Mouse (Mus musculus): ENCODE data around the gene Calr. TPM values are rescaled to one million over a fixed set of nuclear protein-coding genes. Genes with fewer than 3 reads are reported as not detected.
A peak's percentile ranks its signal among the peaks of the same experiment; 100 is the strongest.

Gene Calr
- polyA plus RNA-seq, 1 experiment from 2014 or later, result 944 TPM

DNA sequence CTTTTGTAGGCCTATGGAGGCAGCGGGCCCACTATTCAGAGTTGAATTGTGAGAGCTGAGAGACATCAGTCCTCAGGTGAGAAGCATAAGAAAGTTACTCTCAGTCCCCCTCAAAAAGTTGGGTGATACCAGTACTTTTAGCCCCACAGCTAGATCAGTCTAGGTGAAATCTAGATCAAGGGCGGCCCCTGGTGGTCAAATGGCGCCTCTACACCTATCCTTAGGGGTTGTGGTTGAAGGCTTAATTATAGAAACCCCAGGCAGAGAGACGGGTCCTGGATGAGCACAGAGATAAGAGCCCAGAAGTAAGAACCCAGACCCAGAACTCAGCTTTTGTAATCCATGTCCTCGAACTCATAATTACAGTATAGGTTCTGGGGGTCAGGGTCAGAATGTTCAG is 33.7 kb downstream of the Calr start:
- Histone ChIP-seq H3K9ac (no peak overlapping the region), H3K4me3 (no peak overlapping the region), H3K4me2 (replicated peaks) (no peak overlapping the region), H3K4me1 (peaks cover 16% of the 10 kb centered on the region), H3K9me3 (no peaks in the 10 kb centered on the region), H3K27me3 (peaks cover 53% of the 10 kb centered on the region), H3K36me3 (no peaks in the 10 kb centered on the region), H3K27ac (no peak overlapping the region)
- WGBS, result under 1% methylated on average over 5 of the region's 5 CpGs
- ATAC-seq (ENCODE audit: insufficient number of reproducible peaks, insufficient read depth, low FRiP score, low TSS enrichment), result no peak

DNA sequence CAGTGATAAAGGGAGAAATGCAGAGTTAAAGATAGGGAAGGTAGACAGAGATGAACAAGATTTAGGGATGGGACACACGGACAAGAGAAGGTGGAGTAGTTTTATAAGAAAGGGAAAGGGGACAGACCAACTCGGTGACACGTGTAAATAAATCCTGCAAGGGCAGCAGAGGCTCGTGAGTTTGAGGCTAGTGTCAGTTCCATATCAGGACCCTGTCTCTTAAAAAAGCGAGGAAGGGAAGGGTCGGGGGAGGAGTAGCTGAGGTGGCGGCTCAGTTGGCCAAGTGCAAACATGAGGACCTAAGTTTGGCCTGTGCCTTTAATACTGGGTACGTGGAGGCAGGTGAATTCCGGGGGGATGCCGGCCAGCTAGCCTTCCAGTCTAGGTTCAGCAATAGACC is 35.4 kb downstream of the Calr start:
- Histone ChIP-seq H3K4me2 (replicated peaks) (peak overlapping the region; percentile 57), H3K4me3 (peak overlapping the region; percentile 30), H3K9me3 (no peaks in the 10 kb centered on the region), H3K9ac (0 out of 2 replicates have a peak overlapping the region, but pooled peaks have one; percentile 7), H3K27ac (no peak overlapping the region), H3K4me1 (peaks cover 16% of the 10 kb centered on the region), H3K27me3 (peaks cover 63% of the 10 kb centered on the region), H3K36me3 (no peaks in the 10 kb centered on the region)
- ATAC-seq (ENCODE audit: insufficient number of reproducible peaks, insufficient read depth, low FRiP score, low TSS enrichment), result no peak
- 26% methylated on average over 10 of the region's 10 CpGs for WGBS

DNA sequence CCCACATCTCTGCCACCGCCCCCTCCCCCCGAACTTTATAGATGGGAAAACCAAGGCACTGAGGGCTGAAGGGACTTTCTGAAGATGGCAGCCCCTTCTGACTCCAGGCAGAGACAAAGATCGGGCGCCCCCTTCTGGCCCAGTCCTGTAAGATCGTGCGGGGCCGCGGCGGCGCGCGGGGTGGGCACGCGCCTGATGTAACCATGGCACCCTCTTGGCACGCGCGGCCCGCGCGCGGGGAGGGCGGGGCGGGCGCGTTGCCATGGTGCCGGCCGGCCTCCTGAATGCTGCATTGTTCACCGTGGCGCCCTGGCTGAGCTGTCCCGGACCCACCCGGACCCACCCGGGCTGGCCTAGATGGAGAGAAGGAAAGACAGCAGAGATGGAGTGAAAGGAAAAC is 35.8 kb downstream of the Calr start:
- Histone ChIP-seq H3K4me1 (peaks cover 16% of the 10 kb centered on the region), H3K4me3 (peak overlapping the region; percentile 30), H3K27me3 (peaks cover 63% of the 10 kb centered on the region), H3K27ac (no peak overlapping the region), H3K4me2 (replicated peaks) (peak overlapping the region; percentile 57), H3K36me3 (no peaks in the 10 kb centered on the region), H3K9me3 (no peaks in the 10 kb centered on the region), H3K9ac (peak overlapping the region; percentile 7; the same call in 1 of the 2 replicates)
- peak; percentile 71; the same call in 1 of the 2 replicates for ATAC-seq (ENCODE audit: insufficient number of reproducible peaks, insufficient read depth, low FRiP score, low TSS enrichment)
- under 1% methylated on average over 32 of the region's 32 CpGs for WGBS

DNA sequence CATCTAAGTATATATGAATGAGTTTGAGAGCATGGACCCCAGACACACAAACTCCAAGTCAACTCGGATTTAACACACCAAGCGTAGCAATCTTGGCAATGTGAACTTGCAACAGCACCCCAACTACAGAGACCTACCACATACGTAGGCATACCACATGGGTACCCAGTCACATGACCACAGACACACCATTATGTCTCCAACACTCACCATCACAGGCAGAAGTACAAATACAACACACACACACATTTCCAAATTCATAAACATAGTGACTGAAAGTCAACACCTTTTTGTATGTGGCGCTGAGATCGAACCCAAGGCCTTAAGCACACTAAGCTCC is 36.8 kb downstream of the Calr start:
- Histone ChIP-seq H3K4me3 (no peak overlapping the region), H3K4me1 (peaks cover 10% of the 10 kb centered on the region; the same call in 1 of the 2 replicates), H3K9me3 (no peaks in the 10 kb centered on the region), H3K36me3 (no peaks in the 10 kb centered on the region), H3K27me3 (peaks cover 69% of the 10 kb centered on the region), H3K9ac (no peak overlapping the region), H3K4me2 (replicated peaks) (no peak overlapping the region), H3K27ac (no peak overlapping the region)
- no peak for ATAC-seq (ENCODE audit: insufficient number of reproducible peaks, insufficient read depth, low FRiP score, low TSS enrichment)
- WGBS, result 79% methylated on average over 5 of the region's 5 CpGs

DNA sequence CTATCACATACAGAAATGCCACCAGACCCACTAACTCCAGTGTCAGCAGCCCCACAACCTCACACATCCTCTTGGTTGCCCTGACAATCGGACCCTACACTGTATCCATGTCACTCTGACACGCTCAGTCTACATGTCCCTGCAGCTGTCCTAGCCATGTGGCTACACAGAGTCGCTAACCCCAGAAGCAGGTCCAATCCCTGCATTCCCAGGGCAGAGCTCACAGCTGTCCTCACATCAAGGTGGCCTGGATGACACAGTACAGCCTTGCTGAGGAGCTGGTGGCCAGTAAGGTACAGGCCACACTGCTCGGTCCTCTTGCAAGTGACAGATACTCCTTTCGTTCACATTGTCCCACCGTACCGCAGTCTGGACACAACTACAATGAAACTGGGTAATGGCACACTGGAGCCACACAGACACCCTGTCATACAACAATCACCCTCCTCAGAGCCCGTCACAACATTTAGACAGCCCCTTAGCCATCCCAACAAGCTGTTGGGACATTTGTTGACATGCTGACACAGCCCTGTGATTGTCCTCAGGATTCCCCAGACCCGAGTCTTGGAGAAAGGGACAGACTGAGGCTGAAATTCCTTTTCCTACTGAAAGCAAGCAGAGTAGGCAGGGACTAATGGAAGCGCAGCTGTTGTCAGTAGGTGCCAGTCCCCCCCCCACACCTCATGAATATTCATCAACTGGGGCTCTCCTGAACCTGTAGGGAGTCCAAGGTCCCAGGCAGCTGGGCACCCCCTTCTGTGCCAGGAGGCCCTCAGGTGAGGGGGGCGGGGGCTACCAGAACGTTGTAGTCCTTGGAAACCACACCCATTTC is 37.4 kb downstream of the Calr start:
- no peak overlapping the region for H3K27ac ChIP-seq
- no peak for ATAC-seq (ENCODE audit: insufficient number of reproducible peaks, insufficient read depth, low FRiP score, low TSS enrichment)
- peaks cover 10% of the 10 kb centered on the region; the same call in 1 of the 2 replicates for H3K4me1 ChIP-seq
- no peaks in the 10 kb centered on the region for H3K9me3 ChIP-seq
- H3K4me2 ChIP-seq (replicated peaks), result no peak overlapping the region
- no peaks in the 10 kb centered on the region for H3K36me3 ChIP-seq
- 60% methylated on average over 12 of the region's 12 CpGs for whole genome bisulfite sequencing
- peaks cover 71% of the 10 kb centered on the region for H3K27me3 ChIP-seq
- no peak overlapping the region for H3K4me3 ChIP-seq
- no peak overlapping the region for H3K9ac ChIP-seq

DNA sequence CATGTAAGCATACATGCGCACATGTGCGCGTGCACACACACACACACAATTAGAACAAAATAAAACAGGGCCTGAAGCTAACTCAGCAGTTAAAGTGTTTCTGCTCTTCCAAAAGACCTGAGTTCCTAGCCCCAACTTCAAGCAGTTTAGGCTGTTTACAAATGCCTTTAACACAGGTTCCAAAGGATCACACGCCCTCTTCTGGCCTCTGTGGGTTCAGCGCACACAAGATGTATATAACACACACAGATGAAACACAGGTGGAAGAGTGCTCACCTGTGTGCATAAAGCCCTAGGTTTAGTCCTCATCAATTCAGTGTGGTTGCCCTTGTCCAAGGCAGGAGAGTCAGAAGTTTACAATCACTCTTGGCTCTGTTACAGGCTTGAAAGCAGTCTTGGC is 40.7 kb downstream of the Calr start:
- H3K27me3 ChIP-seq, result peaks cover 78% of the 10 kb centered on the region
- WGBS, result 96% methylated on average over 5 of the region's 5 CpGs
- H3K9ac ChIP-seq, result no peak overlapping the region
- H3K4me2 ChIP-seq (replicated peaks), result no peak overlapping the region
- no peaks in the 10 kb centered on the region for H3K36me3 ChIP-seq
- ATAC-seq (ENCODE audit: insufficient number of reproducible peaks, insufficient read depth, low FRiP score, low TSS enrichment), result no peak
- H3K9me3 ChIP-seq, result no peaks in the 10 kb centered on the region
- no peak overlapping the region for H3K27ac ChIP-seq
- H3K4me3 ChIP-seq, result no peak overlapping the region
- H3K4me1 ChIP-seq, result peaks cover 12% of the 10 kb centered on the region

DNA sequence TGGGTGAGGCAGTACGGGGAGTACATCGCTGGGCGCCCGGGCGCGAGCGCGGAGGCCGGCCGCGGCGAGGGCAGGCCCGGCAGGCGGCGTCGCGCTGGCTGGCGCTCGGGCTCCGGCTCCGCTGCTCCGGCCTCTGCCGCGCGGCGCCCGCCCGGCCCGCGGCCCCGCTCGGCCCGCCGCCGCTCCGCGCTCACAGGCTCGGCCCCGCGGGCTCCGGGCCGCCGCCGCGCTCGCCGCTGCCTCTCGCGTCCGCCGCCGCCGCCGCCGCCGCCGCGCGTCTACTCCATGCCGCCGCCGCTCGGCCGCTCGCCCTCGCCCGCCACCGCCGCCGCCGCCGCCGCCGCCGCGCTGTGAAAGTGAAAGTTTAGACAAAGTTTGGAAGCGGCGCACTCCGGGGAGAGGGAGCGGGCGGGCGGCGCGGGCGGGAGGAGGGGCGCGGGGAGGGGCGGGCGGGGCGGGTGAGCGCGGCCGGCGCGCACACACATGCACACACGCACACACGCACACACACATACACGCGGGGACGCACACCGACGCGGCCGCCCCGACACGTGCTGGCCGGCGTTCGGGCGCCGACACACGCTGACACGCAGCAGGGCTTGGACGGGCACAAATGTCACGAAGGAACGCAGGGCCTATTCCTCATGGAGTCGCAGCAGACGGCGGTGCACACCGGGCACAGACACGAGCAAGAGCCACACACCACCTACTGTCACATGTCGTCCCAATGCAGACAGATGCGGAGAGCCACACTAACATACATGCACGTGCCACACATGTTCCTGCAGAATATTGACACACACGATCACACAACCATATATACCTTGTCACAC is 46.5 kb downstream of the Calr start, which contains the start of gene Nfix:
Nfix (minus strand) TSS at position 346 of the 833 bp plus-strand sequence.
- H3K4me1 ChIP-seq, result peaks cover 25% of the 10 kb centered on the region
- 4% methylated on average over 33 of the region's 125 CpGs for WGBS
- H3K27ac ChIP-seq, result peak within 1 kb of the TSS; percentile 71
- ATAC-seq (ENCODE audit: insufficient number of reproducible peaks, insufficient read depth, low FRiP score, low TSS enrichment), result no peak
- peak within 1 kb of the TSS; percentile 94 for H3K9ac ChIP-seq
- H3K27me3 ChIP-seq, result peaks cover 89% of the 10 kb centered on the region
- peak within 1 kb of the TSS; percentile 67 for H3K4me3 ChIP-seq
- H3K4me2 ChIP-seq (replicated peaks), result peak within 1 kb of the TSS; percentile 67
- H3K36me3 ChIP-seq, result peaks cover 13% of the 10 kb centered on the region
- no peaks in the 10 kb centered on the region for H3K9me3 ChIP-seq

DNA sequence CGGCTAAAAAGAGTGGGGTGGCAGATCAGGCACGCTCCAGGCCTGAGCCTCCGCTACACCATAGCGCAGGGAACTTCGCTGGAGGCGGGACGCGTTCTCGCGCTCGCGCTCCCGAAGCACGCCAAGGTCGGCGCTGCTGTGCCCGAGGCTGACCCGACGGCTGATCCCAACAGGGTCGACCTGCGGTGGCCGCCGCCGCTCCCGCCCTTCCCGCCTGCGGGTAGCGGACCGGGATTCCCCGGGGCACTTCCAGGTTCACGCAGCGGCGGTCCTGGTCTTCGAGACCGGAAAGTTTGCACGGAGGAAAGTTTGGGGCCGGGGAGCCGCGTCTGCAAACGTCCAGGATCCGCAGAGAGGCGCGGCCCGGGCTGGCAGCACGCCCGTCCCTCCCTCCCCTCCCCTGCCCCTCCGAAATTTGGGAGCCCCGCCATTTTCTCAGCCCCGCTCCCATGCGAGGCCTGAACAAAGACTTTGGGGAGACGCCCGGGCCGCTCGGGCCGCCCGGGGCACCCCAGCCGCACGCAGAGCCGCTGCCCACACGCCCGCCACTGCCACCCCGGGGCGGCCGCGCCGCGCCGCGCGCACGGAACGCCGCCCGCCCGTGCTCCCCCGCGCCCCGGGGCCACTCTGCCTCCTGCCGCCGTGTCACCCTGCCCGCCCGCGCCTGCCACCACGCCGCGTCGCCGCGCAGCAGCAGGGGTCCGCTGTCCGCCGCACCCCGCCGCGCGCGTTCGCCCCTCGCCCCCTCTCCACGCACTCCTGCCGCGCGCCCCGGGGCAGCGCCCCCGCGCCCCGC is 47.4 kb downstream of the Calr start:
- H3K36me3 ChIP-seq, result peaks cover 13% of the 10 kb centered on the region
- ATAC-seq (ENCODE audit: insufficient number of reproducible peaks, insufficient read depth, low FRiP score, low TSS enrichment), result no peak
- peak overlapping the region; percentile 67 for H3K4me2 ChIP-seq (replicated peaks)
- H3K9ac ChIP-seq, result peak overlapping the region; percentile 94
- under 1% methylated on average over 86 of the region's 108 CpGs for WGBS
- peaks cover 31% of the 10 kb centered on the region for H3K4me1 ChIP-seq
- H3K4me3 ChIP-seq, result peak overlapping the region; percentile 67
- H3K9me3 ChIP-seq, result no peaks in the 10 kb centered on the region
- H3K27ac ChIP-seq, result peak overlapping the region; percentile 71
- H3K27me3 ChIP-seq, result peaks cover 89% of the 10 kb centered on the region

DNA sequence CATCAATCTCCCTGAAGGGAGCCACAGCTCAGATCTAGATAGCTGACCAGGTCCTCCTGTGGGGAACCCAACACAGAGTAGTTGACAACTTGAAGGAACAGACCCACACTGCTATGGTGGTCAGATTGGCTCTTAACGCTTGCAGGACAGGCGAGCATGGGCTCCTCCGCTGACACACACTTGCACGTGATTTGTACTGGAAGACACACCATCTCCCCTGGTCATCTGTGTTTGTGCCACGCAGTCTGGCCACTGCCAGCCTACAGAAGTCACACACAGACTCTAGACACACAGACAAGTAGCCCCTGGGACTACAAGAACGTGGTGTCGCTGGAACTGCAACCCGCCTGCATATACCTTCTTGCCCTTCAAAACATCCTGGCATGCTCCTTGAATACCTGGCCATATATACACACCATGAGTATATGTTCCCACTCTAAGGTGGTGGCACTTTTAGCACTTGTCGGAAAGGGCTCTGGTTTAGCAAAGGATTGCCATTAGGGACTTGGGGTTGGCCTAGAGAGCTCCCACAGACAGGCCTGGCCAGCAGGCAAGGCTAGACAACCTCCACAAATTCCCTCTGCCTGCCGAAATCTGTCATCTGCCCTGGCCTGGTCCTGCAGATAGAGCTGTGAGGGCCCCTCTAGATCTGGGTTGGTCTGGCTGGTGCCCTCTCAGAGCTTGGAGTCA is 48.1 kb downstream of the Calr start:
- Histone ChIP-seq H3K4me1 (peaks cover 37% of the 10 kb centered on the region), H3K9ac (peak overlapping the region; percentile 94), H3K4me3 (peak overlapping the region; percentile 67), H3K36me3 (peaks cover 13% of the 10 kb centered on the region), H3K4me2 (replicated peaks) (peak overlapping the region; percentile 67), H3K9me3 (no peaks in the 10 kb centered on the region), H3K27me3 (peaks cover 89% of the 10 kb centered on the region), H3K27ac (no peak overlapping the region)
- ATAC-seq (ENCODE audit: insufficient number of reproducible peaks, insufficient read depth, low FRiP score, low TSS enrichment), result no peak
- 34% methylated on average over 10 of the region's 10 CpGs for WGBS

DNA sequence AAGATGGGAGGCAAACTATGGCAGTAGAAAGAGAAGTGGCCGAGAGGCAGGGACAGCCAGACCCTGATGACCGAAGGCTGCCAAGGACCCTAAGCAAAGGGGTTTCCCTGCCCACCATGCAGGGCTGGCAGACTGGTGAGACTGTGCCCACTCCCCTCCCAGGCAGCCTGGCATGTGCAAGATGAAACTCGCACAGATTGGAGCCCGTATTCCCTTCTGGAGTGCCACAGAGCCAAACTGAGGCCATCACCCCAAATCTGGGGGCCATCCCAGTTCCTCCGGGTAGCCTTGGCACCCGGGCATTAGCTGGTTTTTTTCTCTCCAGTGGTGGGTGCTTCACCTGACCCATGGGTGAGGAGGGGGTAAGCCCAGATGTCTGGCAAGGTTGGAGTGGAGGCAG is 48.8 kb downstream of the Calr start:
- H3K4me3 ChIP-seq, result peak overlapping the region; percentile 67; the same call in 1 of the 2 replicates
- peaks cover 90% of the 10 kb centered on the region for H3K27me3 ChIP-seq
- H3K4me1 ChIP-seq, result peaks cover 32% of the 10 kb centered on the region
- no peak for ATAC-seq (ENCODE audit: insufficient number of reproducible peaks, insufficient read depth, low FRiP score, low TSS enrichment)
- H3K9me3 ChIP-seq, result no peaks in the 10 kb centered on the region
- peak overlapping the region; percentile 67 for H3K4me2 ChIP-seq (replicated peaks)
- H3K9ac ChIP-seq, result no peak overlapping the region
- H3K36me3 ChIP-seq, result peaks cover 13% of the 10 kb centered on the region
- 77% methylated on average over 6 of the region's 6 CpGs for WGBS
- H3K27ac ChIP-seq, result no peak overlapping the region

Data from embryonic facial prominence, embryonic 12.5 days (tissue).